Mouse (Mus musculus) common myeloid progenitor, adult 5-6 weeks (primary cell): ENCODE results near the gene Pcdh7. TPM values are rescaled to one million over a fixed set of nuclear protein-coding genes. Genes with fewer than 3 reads are reported as not detected.

Source experiments
- ATAC-seq: replicated peaks from 2 replicates; pipeline ENCODE4 v1.8.0; 2016; ENCODE audit warnings: low read depth, mild to moderate bottlenecking, moderate TSS enrichment, inconsistent platforms; ENCODE audit not compliant: poor library complexity, severe bottlenecking
- total RNA-seq: library from RNA; stranded (forward); fragments of 200-1000, 187-1606 nt; gene quantifications from 2 replicates; pipeline ENCODE4 v1.2.3, GENCODE M21; 2017

Pcdh7 gene
- total RNA-seq, result 8.1 and 8.7 TPM in 2 replicates

- ATAC-seq, result 0 out of 2 replicates have a peak, but pooled peaks have one; percentile 2
Observed at GRCm38 (mm10) chr5:57717906-57718875, at the start of gene Pcdh7. TSS of gene Pcdh7 (plus strand) at chr5:57717967.

GRCm38 (mm10) chr5:57676970-57677369, 40.8 kb upstream of the Pcdh7 start:
- peak; percentile 86 for ATAC-seq

- no peak for ATAC-seq
Observed at GRCm38 (mm10) chr5:57708396-57708795, 9.4 kb upstream of the Pcdh7 start.

- peak; percentile 19 for ATAC-seq
Observed at GRCm38 (mm10) chr5:57713980-57714379, 3.8 kb upstream of the Pcdh7 start.

- peak; percentile 30 for ATAC-seq
Observed at GRCm38 (mm10) chr5:57714621-57715523, 2.9 kb upstream of the Pcdh7 start.

GRCm38 (mm10) chr5:57715524-57716400, 2.0 kb upstream of the Pcdh7 start:
- ATAC-seq, result peak; percentile 28

GRCm38 (mm10) chr5:57716421-57717237, 1.1 kb upstream of the Pcdh7 start:
- ATAC-seq, result no peak

- ATAC-seq, result peak; percentile 20
Observed at GRCm38 (mm10) chr5:57717238-57717905, 395 bp upstream of the Pcdh7 start.

- ATAC-seq, result no peak
Observed at GRCm38 (mm10) chr5:57718876-57719593, 1.3 kb downstream of the Pcdh7 start.

- no peak for ATAC-seq
Observed at GRCm38 (mm10) chr5:57719594-57720185, 1.9 kb downstream of the Pcdh7 start.

- no peak for ATAC-seq
Observed at GRCm38 (mm10) chr5:57720206-57720880, 2.6 kb downstream of the Pcdh7 start.

GRCm38 (mm10) chr5:57721148-57721712, 3.5 kb downstream of the Pcdh7 start:
- ATAC-seq, result no peak

- ATAC-seq, result no peak
Observed at GRCm38 (mm10) chr5:57721927-57722326, 4.2 kb downstream of the Pcdh7 start.

GRCm38 (mm10) chr5:57733451-57733850, 15.7 kb downstream of the Pcdh7 start:
- no peak for ATAC-seq

GRCm38 (mm10) chr5:57735723-57736122, 18.0 kb downstream of the Pcdh7 start:
- peak; percentile 98 for ATAC-seq

- ATAC-seq, result peak; percentile 77
Observed at GRCm38 (mm10) chr5:57742924-57743323, 25.2 kb downstream of the Pcdh7 start.
